Mouse (Mus musculus) left cerebral cortex, adult 8-10 months (tissue): ENCODE measurements around the gene Eif2b2. TPM values are rescaled to one million over a fixed set of nuclear protein-coding genes. Genes with fewer than 3 reads are reported as not detected.

Experiments
- DNase-seq, 2 experiments: peaks; one replicate each; pipeline ENCODE4 v3.0.0; 2022; ENCODE audit warnings: low spot score in 2 of 2
- total RNA-seq, 4 experiments: library from RNA; stranded (reverse); gene quantifications; 2 replicates each; pipeline ENCODE4 v1.2.4; 2022

Eif2b2 gene
- 10 to 100 TPM; 64.0 to 73.3 (median 68.1) TPM for total RNA-seq

DNA sequence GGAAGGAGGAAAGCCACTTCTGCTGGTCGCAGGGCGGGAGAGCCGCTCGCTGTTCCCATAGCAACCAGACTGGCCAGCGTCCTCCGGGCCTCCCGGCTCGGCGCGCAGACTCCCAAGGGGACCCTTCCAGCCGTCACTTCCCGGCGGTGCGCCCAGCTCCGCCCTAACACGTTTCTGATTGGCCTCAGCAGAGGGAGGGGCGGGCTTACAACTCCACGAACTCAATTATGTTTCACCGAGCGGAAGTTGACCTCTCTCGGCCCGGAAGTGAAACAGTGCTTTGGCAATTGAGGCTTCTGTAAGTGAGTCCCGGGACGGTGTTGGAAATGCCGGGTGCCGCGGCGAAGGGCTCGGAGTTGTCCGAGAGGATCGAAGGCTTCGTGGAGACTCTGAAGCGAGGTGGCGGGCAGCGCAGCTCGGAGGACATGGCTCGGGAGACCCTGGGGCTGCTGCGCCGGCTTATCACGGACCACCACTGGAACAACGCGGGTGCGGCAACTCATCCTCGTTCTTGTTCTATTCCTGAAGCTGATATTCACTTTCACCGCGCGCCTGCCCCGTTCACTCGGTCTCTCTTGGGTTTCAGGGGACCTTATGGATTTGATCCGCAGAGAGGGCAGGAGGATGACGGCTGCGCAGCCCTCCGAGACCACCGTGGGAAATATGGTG is at the start of gene Eif2b2:
Eif2b2 (plus strand) TSS at position 246 of the 669 bp plus-strand sequence.
- DNase-seq: peak; percentile 96 to 98

GRCm38 (mm10) chr12:85169877-85170276 is 49.4 kb upstream of the Eif2b2 start:
- no peak for DNase-seq

- no peak for DNase-seq
Measured at GRCm38 (mm10) chr12:85170284-85170947, 48.9 kb upstream of the Eif2b2 start.

DNA sequence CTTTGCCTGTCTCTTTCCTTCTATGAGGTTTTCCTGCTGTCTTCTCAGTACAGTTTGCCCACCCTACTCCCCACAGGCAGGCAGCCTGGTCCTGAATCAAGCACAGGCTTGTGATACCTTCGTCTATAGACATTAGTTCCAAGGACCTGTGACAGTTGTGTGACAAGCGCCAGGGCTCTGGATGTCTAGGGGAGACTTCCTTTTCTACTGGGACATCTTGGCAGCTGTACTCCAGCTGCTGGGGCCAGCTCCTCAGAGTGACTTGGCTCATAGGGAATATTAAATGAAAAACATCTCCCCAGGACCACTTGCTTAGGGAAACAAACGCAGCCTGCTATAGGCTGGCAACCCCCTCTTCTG is 48.4 kb upstream of the Eif2b2 start:
- no peak for DNase-seq

DNA sequence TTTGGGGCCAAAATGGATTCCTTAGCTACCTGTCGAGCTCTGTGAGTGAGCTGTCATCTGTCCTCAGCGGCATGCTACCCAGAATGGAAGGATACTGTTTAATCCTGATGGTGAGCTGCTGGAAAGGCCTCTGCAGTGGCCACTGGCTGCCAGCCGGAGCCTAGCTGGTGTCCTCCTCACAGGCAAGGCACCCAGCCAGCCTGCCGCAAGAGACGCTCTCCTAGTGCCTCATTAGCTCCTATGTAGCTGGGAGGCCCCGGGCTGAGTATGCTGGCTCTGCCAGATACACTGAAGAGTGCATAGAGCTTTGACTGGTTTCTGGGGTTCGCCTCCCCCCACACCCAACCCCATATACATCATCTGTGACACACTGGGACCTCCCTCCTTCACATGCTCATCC is 45.3 kb upstream of the Eif2b2 start:
- no peak for DNase-seq

DNA sequence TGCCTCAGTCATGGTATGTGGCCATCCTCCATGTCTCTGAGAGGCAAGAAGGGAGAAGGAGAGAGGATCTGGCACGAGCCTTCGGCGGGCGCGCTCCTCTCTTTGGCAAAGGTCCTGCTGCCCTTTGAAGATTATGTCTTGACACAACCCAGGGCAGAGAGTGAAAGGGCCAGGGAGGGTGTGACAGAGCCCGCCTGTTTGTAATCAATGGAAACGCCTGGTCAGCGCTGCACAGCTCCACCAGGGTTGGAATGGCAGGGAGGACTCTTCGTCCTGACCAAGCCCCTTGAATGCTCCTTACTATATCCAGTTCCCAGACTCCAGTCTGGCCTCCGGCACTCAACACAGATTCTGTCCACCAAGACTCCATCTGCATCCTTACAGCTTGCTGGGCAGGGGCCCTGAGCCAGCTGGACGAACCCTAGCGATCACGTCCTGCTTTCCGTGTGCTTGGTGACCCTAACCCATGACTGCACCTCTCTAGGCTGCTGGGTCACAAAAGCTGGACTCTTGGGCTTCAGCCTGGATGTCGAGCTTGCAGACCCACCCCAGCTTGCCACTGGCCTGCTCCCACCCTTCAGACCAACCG is 44.1 kb upstream of the Eif2b2 start:
- no peak for DNase-seq

GRCm38 (mm10) chr12:85175926-85176845 is 43.1 kb upstream of the Eif2b2 start:
- no peak for DNase-seq

DNA sequence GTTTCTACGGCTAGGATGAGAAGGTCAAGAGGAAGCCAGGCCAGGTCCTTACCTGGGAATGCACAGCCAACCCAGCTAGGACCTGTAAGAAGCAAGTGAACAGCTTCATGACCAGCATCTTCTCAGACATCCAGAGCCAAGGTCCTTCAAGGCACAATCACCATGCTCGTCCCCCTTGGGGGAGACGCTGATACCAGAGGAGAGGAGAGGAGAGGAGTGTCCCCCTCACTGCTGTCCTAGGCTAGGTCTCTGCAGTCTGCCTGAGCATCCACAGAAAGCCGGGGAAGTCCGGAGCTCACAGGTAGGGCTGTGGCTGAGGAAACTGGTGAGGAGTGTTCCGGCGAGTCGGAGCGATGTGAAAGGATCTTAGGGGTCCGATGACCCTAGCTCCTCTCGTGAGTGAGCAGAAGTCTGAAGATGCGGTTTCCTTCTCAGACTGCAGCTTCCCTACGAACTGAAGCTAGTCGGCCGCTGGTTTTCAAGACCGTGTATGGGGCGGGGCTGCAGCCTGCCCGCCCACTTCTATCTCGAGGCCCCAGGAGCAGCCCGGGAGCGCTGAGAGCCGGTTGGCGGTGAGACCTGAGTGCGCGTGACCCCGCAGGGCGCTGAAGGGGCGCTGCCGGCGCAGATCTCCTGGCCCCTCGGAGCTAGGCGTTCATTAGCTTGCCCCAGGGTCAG is 42.3 kb upstream of the Eif2b2 start:
- DNase-seq: no peak

DNA sequence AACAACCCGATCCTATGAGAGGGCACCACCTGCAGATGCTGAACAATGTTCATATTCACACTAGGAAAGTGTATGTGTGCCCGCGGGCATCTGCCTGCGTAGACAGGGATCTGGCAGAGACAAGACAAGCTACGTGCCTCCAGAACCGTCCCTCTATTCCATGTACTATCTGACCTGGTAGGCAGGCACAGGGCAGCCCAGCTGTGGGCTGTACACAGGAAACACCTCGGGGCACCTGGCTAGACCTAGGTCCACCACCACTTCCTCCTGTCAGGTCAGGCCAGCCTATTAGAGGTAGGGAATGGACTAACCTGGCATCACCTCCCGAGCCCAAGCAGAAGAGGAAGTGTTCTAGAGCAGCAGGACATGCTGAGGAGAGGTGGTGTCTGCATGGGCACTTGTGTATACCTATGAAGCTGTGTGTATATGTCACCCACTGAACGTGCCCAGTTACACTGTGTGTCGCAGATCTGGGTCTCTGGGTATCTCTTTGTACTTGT is 41.5 kb upstream of the Eif2b2 start, which contains the start of gene Pgf:
Pgf (minus strand) TSS at position 51 of the 500 bp plus-strand sequence.
- DNase-seq: no peak

DNA sequence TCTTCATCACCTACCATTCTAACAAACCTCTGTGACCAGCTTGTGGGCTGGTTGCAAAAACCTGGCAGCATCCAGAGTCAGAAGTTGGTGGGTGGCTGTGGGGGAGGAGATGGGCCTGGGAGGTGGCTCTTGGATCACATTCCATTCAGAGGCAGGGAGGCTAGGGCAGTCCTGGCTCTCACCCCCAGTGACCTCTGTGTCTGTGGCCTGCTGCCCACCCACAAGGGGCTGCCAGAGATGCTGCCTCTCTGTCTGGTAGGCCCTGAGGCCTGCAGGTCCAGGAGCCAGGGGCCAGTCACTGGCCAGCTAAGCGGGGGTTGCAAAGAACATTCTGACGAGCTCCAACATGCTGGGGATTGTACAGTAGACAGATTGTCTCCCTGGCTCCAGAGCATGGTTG is 41.0 kb upstream of the Eif2b2 start:
- no peak for DNase-seq

DNA sequence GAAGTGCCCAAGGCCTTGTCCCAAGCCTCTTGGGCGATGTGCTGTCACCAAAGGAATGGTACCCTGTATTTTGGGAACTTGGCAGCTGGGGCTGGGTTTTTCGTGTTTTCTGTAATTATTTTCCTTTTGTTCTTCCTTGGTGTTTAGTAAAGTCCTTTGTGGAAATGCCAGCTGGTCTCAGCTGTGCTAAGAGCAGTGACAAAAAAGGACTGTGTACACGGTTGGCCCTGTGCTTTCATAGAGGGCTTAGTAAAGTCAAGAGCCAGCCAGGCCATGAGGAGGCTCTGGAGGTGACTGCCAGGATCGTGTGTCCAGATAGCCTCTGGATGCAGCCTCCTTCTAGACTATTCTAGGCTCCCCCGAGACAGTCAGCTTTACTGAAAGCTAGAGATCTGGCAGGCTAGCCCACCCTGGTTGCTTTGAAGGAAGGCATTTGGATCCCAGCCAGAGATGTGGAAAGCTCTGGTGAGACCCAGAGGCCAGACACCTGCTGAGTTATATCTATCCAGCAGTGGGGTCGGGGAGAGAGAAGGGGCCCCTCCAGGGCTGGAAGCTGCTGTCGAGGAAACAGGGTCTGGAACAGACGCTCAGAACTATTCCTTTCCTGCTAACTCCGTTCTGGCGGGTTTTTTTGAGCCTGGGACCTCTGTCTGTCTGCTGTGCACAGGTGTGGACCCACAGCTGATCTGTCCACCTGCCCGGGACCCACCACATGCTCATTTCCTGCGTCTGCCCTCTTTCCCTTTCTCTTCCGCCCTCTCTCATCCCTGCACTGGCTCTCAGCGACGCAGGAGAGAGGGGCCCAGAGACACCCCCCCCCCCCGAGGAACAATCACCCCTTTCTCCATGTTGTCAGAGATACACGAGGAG is 37.6 kb upstream of the Eif2b2 start:
- no peak for DNase-seq

- DNase-seq: no peak
Measured at GRCm38 (mm10) chr12:85182345-85182643, 37.0 kb upstream of the Eif2b2 start.

DNA sequence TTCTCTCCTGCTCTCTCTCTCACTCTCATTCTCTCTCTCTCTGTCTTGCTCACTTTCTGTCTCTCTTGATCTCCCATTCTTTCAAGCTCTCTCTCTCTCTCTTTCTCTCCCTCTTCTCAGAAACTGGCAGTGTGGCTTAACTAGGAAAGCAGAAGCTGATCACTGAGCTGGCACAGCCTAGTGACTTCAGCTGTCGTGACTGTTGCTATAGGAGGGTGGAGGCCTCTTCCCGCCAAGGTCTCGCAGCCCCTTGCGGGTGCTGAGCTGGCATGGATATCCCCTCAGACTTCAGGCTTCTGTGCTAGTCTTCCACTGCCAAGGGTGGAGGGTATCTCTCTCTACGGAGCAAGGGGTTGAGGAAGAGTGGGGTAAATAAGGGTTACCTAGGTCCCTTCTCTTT is 36.4 kb upstream of the Eif2b2 start:
- no peak for DNase-seq

GRCm38 (mm10) chr12:85184118-85184517 is 35.2 kb upstream of the Eif2b2 start:
- no peak for DNase-seq

- DNase-seq: no peak
Measured at GRCm38 (mm10) chr12:85185810-85186209, 33.5 kb upstream of the Eif2b2 start.

DNA sequence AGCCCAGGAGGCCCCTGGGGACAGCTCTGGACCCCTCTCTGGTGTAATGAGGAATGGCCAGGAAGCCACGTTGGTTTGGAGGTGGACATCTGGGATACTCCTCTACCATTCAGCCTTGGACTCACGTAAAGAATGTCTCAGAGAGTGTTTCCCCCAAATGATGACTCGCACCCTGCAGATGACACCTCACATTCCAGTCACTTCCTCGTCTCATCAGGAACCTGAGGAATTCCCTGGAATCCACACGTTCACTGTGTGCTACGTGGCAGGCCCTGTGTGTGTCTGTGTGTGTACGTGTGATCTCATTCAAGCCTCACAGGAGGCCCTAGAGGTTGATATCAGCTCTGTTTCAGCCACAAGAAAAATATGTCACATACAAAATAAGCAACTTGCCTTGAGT is 32.9 kb upstream of the Eif2b2 start:
- no peak for DNase-seq

DNA sequence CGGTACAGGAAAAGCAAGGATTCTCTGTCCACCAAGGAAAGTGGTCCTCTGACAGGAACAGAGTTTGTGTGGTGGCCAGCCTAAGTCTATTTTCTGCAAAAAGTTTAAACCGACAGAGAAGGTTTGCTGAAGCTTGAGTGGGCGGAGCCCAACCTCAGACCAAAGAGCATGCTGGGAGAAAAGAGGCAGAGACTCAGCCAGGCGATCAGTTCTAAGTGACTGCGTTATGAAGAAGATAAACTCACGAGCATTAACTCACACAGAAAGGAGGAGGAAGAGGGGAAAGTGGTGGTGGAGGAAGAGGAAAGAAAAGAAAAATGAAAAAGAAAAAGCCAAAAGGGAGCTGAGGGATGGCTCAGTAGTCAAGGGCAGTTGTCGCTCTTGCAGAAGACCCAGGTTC is 29.0 kb upstream of the Eif2b2 start:
- no peak for DNase-seq

- no peak for DNase-seq
Measured at GRCm38 (mm10) chr12:85192461-85193108, 26.7 kb upstream of the Eif2b2 start.

DNA sequence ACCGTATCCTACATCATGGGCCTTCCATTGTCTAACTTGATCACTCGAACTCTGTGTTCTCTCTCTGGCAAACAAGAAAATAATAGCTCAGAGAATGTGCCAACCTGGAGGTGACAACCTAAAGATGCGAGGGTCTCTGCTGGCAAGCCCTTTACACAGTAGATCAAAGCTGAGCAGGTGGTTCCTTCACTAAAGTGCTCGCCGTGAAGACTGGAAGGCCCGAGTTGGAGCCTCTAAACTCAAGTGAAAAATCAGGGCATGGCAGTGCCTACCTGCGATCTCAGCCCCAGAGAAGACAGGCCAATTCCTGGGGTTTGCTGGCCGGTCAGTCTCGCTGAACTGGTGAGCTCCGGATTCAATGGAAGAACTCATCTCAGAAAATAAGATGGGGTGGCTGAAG is 26.1 kb upstream of the Eif2b2 start:
- no peak for DNase-seq
